Mouse (Mus musculus): ENCODE measurements around the gene Fras1. TPM values are rescaled to one million over a fixed set of nuclear protein-coding genes. Genes with fewer than 3 reads are reported as not detected.

Fras1 gene
- polyA plus RNA-seq, 1 experiment from 2014 or later, result 13.9 TPM

DNA sequence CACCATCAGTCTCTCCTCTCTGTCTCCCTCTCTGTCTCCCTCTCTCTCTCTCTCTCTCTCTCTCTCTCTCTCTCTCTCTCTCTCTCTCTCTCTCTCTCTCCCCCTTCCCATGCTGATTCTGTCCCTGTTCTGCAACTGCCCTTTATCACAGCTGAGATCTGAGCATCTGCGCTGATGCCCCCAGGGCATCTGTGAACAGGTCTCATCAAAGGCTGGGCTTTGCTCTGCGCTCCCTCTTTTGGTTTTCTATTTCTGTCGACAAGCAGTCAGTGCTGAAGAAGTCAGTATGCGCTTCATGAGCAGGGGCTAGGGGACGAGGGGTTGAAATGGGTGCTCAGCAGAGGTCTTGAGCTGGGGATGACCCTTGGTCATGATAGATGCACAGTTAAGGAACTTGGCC is 206.2 kb downstream of the Fras1 start:
- 79% methylated on average over 5 of the region's 5 CpGs for WGBS
- no peak for ATAC-seq

DNA sequence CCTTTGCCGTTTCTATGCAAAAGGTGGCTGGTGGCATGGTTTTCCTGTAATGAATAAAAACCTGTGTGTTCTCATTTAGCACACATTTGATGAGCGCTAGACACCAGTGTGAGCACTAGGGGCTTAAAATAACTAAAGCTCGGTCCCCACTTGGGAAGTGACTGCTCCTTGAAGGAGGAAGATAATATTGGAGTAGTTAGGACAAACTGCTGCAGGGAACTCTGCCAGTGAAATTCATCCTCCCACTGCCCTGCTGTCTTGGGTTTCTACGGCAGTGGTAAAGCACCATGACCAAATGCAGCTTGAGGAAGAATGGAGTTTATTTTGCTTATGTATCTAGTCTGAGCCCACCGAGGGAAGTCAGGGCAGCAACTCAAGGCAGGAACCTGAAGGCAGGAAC is 211.0 kb downstream of the Fras1 start:
- Histone ChIP-seq H3K36me3 (ENCODE audit: control insufficient read depth, insufficient read depth, low read length) (no peaks in the 10 kb centered on the region), H3K27me3 (replicated peaks; ENCODE audit: control insufficient read depth, insufficient read depth, low read length) (no peaks in the 10 kb centered on the region), H3K4me1 (ENCODE audit: control insufficient read depth, insufficient read depth, low read length) (no peaks in the 10 kb centered on the region), H3K4me2 (ENCODE audit: low read depth, low read length) (no peak overlapping the region), H3K9me3 (ENCODE audit: control insufficient read depth, low read length) (peaks cover 3% of the 10 kb centered on the region; the same call in 1 of the 2 replicates), H3K27ac (ENCODE audit: low read length) (no peak overlapping the region), H3K4me3 (ENCODE audit: low read length) (no peak overlapping the region), H3K9ac (ENCODE audit: low read depth, low read length) (no peak overlapping the region)
- WGBS, result 83% methylated on average over 5 of the region's 5 CpGs
- no peak for ATAC-seq

More for the DNA sequence above, 206.2 kb downstream of the Fras1 start:
- H3K4me3 ChIP-seq (ENCODE audit: low read length), result no peak overlapping the region
- H3K4me1 ChIP-seq (ENCODE audit: control insufficient read depth, insufficient read depth, low read length), result no peaks in the 10 kb centered on the region
- H3K9ac ChIP-seq (ENCODE audit: low read depth, low read length), result no peak overlapping the region
- no peaks in the 10 kb centered on the region for H3K27me3 ChIP-seq (replicated peaks; ENCODE audit: control insufficient read depth, insufficient read depth, low read length)
- H3K4me2 ChIP-seq (ENCODE audit: low read depth, low read length), result no peak overlapping the region
- peaks cover 3% of the 10 kb centered on the region; the same call in 1 of the 2 replicates for H3K9me3 ChIP-seq (ENCODE audit: control insufficient read depth, low read length)
- no peaks in the 10 kb centered on the region; the same call in 1 of the 2 replicates for H3K36me3 ChIP-seq (ENCODE audit: control insufficient read depth, insufficient read depth, low read length)
- H3K27ac ChIP-seq (ENCODE audit: low read length), result no peak overlapping the region

DNA sequence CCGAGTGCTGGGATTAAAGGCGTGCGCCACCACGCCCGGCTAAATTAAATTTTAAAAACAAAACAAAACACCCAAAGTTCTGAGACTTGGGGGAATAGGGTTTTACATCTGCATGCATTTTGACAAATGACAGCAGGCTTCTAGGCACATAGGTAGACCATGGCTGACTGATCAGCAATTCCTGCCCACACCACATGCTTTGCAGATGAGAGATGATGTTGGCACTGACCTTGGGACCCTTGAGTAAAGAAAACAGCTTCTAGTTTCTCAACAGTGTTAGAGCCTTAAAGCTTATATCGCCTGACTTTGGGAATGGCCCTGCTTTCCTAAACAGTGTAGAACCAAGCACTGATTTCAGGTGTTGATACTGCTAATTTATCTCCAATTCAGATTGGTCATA is 216.9 kb downstream of the Fras1 start:
- no peak overlapping the region for H3K27ac ChIP-seq (ENCODE audit: low read length)
- no peak for ATAC-seq
- no peak overlapping the region for H3K4me3 ChIP-seq (ENCODE audit: low read length)
- H3K27me3 ChIP-seq (replicated peaks; ENCODE audit: control insufficient read depth, insufficient read depth, low read length), result no peaks in the 10 kb centered on the region
- H3K36me3 ChIP-seq (ENCODE audit: control insufficient read depth, insufficient read depth, low read length), result no peaks in the 10 kb centered on the region
- no peak overlapping the region for H3K4me2 ChIP-seq (ENCODE audit: low read depth, low read length)
- WGBS, result 89% methylated on average over 6 of the region's 6 CpGs
- no peaks in the 10 kb centered on the region for H3K9me3 ChIP-seq (ENCODE audit: control insufficient read depth, low read length)
- H3K9ac ChIP-seq (ENCODE audit: low read depth, low read length), result no peak overlapping the region
- no peaks in the 10 kb centered on the region for H3K4me1 ChIP-seq (ENCODE audit: control insufficient read depth, insufficient read depth, low read length)

- no peaks in the 10 kb centered on the region for H3K27me3 ChIP-seq (replicated peaks; ENCODE audit: control insufficient read depth, insufficient read depth, low read length)
- 91% methylated on average over 5 of the region's 5 CpGs for whole genome bisulfite sequencing
- no peaks in the 10 kb centered on the region for H3K4me1 ChIP-seq (ENCODE audit: control insufficient read depth, insufficient read depth, low read length)
- H3K9me3 ChIP-seq (ENCODE audit: control insufficient read depth, low read length), result no peaks in the 10 kb centered on the region
- H3K9ac ChIP-seq (ENCODE audit: low read depth, low read length), result no peak overlapping the region
- no peak overlapping the region for H3K4me2 ChIP-seq (ENCODE audit: low read depth, low read length)
- H3K4me3 ChIP-seq (ENCODE audit: low read length), result no peak overlapping the region
- 0 out of 2 replicates have a peak, but pooled peaks cover 3% of the 10 kb centered on the region for H3K36me3 ChIP-seq (ENCODE audit: control insufficient read depth, insufficient read depth, low read length)
- ATAC-seq, result no peak
- H3K27ac ChIP-seq (ENCODE audit: low read length), result no peak overlapping the region
These were observed 222.0 kb downstream of the Fras1 start for GRCm38 (mm10) chr5:96595793-96596192.

- 77% methylated on average over 7 of the region's 7 CpGs for WGBS
- Histone ChIP-seq H3K9me3 (ENCODE audit: control insufficient read depth, low read length) (no peaks in the 10 kb centered on the region), H3K4me2 (ENCODE audit: low read depth, low read length) (no peak overlapping the region), H3K27ac (ENCODE audit: low read length) (no peak overlapping the region), H3K9ac (ENCODE audit: low read depth, low read length) (no peak overlapping the region), H3K4me3 (ENCODE audit: low read length) (no peak overlapping the region), H3K4me1 (ENCODE audit: control insufficient read depth, insufficient read depth, low read length) (no peaks in the 10 kb centered on the region), H3K27me3 (replicated peaks; ENCODE audit: control insufficient read depth, insufficient read depth, low read length) (no peaks in the 10 kb centered on the region), H3K36me3 (ENCODE audit: control insufficient read depth, insufficient read depth, low read length) (0 out of 2 replicates have a peak, but pooled peaks cover 2% of the 10 kb centered on the region)
- ATAC-seq, result no peak
These were observed 230.4 kb downstream of the Fras1 start for GRCm38 (mm10) chr5:96603974-96604769.

DNA sequence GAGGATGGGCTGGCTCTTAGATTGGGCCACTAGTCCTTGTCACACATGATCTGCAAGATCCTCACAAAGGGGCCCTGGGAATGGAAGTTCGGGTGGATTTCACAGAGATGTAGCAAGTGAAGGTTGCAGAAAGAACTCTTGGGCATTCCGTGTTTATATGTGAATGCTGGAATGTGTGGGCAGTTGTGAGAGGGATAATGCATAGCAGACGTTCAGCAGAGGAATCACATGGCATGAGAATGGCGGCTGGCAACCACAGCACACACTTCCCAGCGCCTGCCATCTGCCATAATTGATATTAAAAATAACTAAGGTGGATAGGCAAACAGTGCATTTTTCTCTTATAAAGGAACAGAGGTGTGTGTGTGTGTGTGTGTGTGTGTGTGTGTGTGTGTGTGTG is 234.3 kb downstream of the Fras1 start:
- H3K9ac ChIP-seq (ENCODE audit: low read depth, low read length), result no peak overlapping the region
- no peak overlapping the region for H3K27ac ChIP-seq (ENCODE audit: low read length)
- H3K4me1 ChIP-seq (ENCODE audit: control insufficient read depth, insufficient read depth, low read length), result no peaks in the 10 kb centered on the region
- H3K27me3 ChIP-seq (replicated peaks; ENCODE audit: control insufficient read depth, insufficient read depth, low read length), result no peaks in the 10 kb centered on the region
- ATAC-seq, result no peak
- 72% methylated on average over 5 of the region's 5 CpGs for WGBS
- H3K4me3 ChIP-seq (ENCODE audit: low read length), result no peak overlapping the region
- no peaks in the 10 kb centered on the region for H3K9me3 ChIP-seq (ENCODE audit: control insufficient read depth, low read length)
- H3K36me3 ChIP-seq (ENCODE audit: control insufficient read depth, insufficient read depth, low read length), result no peaks in the 10 kb centered on the region
- H3K4me2 ChIP-seq (ENCODE audit: low read depth, low read length), result no peak overlapping the region

DNA sequence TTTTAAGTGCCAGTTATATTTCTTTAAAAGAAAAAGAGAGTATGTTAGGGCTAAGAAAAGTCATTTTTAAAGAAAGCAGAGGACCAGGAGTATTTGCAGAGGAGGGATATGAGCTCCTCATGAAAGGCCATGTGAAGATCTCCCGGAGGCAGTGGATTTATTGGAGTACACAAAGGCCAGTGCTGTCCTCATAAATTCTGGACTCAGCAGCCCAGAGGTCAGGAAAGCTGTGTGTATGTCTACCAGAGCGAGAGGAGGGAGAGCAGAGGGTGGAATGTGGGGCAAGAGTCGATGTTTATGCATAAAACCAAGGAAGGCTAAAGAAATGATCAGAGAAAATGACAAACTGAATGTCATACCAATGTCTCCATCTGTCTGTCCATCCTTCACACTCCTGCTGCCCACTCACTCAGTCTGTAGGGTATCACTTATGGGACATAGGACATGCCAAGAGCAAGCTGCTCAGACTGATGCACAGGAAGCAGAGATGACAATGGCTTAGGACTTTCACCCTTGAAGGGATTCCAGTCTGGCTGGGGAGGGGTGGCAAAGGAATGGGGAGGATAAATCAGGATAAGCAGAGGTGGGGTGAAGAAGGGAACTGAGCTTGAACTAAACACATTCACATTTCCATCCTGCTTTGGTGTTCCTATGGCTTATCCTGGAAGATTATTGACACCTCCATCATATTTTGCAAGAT is 235.0 kb downstream of the Fras1 start:
- H3K27me3 ChIP-seq (replicated peaks; ENCODE audit: control insufficient read depth, insufficient read depth, low read length), result no peaks in the 10 kb centered on the region
- ATAC-seq, result no peak
- H3K9me3 ChIP-seq (ENCODE audit: control insufficient read depth, low read length), result no peaks in the 10 kb centered on the region
- no peak overlapping the region for H3K4me2 ChIP-seq (ENCODE audit: low read depth, low read length)
- no peaks in the 10 kb centered on the region for H3K4me1 ChIP-seq (ENCODE audit: control insufficient read depth, insufficient read depth, low read length)
- no peak overlapping the region for H3K4me3 ChIP-seq (ENCODE audit: low read length)
- 44% methylated on average over 3 of the region's 3 CpGs for WGBS
- no peaks in the 10 kb centered on the region for H3K36me3 ChIP-seq (ENCODE audit: control insufficient read depth, insufficient read depth, low read length)
- no peak overlapping the region for H3K27ac ChIP-seq (ENCODE audit: low read length)
- no peak overlapping the region for H3K9ac ChIP-seq (ENCODE audit: low read depth, low read length)

GRCm38 (mm10) chr5:96612077-96612476 is 238.3 kb downstream of the Fras1 start:
- ATAC-seq, result no peak
- 80% methylated on average over 10 of the region's 10 CpGs for WGBS
- H3K9ac ChIP-seq (ENCODE audit: low read depth, low read length), result no peak overlapping the region
- no peaks in the 10 kb centered on the region; the same call in 1 of the 2 replicates for H3K4me1 ChIP-seq (ENCODE audit: control insufficient read depth, insufficient read depth, low read length)
- H3K9me3 ChIP-seq (ENCODE audit: control insufficient read depth, low read length), result no peaks in the 10 kb centered on the region
- no peaks in the 10 kb centered on the region for H3K36me3 ChIP-seq (ENCODE audit: control insufficient read depth, insufficient read depth, low read length)
- H3K4me3 ChIP-seq (ENCODE audit: low read length), result no peak overlapping the region
- H3K27ac ChIP-seq (ENCODE audit: low read length), result no peak overlapping the region
- no peak overlapping the region for H3K4me2 ChIP-seq (ENCODE audit: low read depth, low read length)
- no peaks in the 10 kb centered on the region for H3K27me3 ChIP-seq (replicated peaks; ENCODE audit: control insufficient read depth, insufficient read depth, low read length)

GRCm38 (mm10) chr5:96616954-96617646 is 243.3 kb downstream of the Fras1 start:
- Histone ChIP-seq H3K9me3 (ENCODE audit: control insufficient read depth, low read length) (no peaks in the 10 kb centered on the region), H3K4me3 (ENCODE audit: low read length) (no peak overlapping the region), H3K27me3 (replicated peaks; ENCODE audit: control insufficient read depth, insufficient read depth, low read length) (no peaks in the 10 kb centered on the region), H3K36me3 (ENCODE audit: control insufficient read depth, insufficient read depth, low read length) (no peaks in the 10 kb centered on the region), H3K4me1 (ENCODE audit: control insufficient read depth, insufficient read depth, low read length) (no peaks in the 10 kb centered on the region; the same call in 1 of the 2 replicates), H3K9ac (ENCODE audit: low read depth, low read length) (no peak overlapping the region), H3K4me2 (ENCODE audit: low read depth, low read length) (no peak overlapping the region), H3K27ac (ENCODE audit: low read length) (no peak overlapping the region; the same call in 1 of the 2 replicates)
- WGBS, result 24% methylated on average over 6 of the region's 6 CpGs
- ATAC-seq, result peak; percentile 85

Measured in intestine, embryonic 16.5 days (tissue).